Mouse (Mus musculus): Measurements from ENCODE around the gene Gm5725.
"Not testable (repeated sequence)": the region's sequence is repeated elsewhere in the genome, so short reads cannot be mapped to it uniquely, and the experiment has no call there.

Gene Gm5725

DNA sequence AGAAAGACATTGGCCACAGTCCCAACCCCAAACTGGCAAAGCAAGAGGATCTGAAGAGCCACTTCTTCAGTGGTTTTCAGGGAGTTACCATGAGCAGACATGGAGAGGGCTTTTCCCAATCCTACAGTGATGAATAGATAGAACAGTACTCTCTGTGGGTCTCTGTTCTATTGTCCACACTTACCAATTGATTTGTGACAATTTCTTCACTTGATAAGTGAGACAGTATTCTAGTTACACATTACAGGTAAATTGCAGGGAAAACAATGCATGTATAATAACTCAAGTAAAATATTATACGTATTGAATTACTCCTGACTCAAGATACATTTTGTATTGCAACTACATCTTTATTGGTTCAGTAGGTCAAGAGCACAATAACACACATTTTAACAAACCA is at the start of gene Gm5725:
Gene Gm5725 (minus strand): TSS at position 101 of the 400 bp plus-strand sequence.
- DNase-seq (ENCODE audit: low read depth), result not testable (repeated sequence)

DNA sequence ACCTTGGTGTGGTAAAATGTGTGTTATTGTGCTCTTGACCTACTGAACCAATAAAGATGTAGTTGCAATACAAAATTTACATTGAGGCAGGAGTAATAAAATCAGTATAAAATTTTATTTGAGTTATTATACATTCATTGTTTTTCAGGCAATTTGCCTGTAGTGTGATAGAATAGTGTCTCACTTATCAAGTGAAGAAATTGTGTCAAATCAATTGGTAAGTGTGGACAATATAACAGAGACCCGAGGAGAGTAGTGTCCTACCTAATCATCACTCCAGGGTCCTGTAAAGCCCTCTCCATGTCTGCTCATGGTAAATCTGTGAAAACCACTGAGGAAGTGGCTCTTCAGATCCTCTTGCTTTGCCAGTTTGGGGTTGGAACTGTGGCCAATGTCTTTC is 12.0 kb downstream of the Gm5725 start, which contains the start of gene Vmn1r135:
Gene Vmn1r135 (plus strand): TSS at position 301 of the 400 bp plus-strand sequence.
- DNase-seq (ENCODE audit: low read depth), result not testable (repeated sequence)

- DNase-seq (ENCODE audit: low read depth), result not testable (repeated sequence)
Measured at GRCm38 (mm10) chr7:21796628-21797027, 47.4 kb downstream of the Gm5725 start, which contains the start of gene Gm4177. Gene Gm4177, minus strand, starts transcription at chr7:21796728.
